Mouse (Mus musculus): ENCODE results near the gene Dock6.

DNA sequence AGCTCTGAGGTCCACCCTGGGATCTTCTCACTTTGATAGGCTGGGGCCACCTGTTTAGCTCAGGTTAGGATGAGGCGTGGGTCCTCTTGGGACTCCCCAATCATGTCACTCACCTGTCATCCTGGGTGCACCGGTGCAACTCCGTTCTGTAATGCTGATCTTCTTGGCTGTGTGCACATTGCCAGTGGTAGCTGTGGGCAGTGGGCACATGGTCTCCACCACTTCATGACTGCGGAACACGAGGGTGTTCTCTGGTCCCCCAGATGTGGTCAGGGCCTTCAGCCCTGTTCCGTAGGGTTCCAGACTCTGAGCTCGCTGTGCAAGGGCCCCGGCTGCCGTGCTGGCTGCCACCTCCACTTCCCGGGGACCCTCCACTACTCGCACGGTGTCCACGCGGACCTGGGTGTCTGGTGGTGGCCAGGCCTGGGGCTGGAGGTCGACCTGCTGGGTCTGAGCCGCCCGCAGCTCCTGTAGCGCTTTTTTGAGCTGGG lies 58.0 kb downstream of the Dock6 start:
- no peak for TF ChIP-seq CTCF (IDR thresholded peaks at IDR 0.05; ENCODE audit: extremely low read depth, insufficient read depth, insufficient read length, insufficient replicate concordance)
- TF ChIP-seq POLR2A (IDR thresholded peaks at IDR 0.05; ENCODE audit: low read depth, low read length): no peak
